Mouse (Mus musculus) CD4-positive naive resting alpha-beta T cell, adult 76 days (primary cell): ENCODE measurements around the gene Chst5. TPM values are rescaled to one million over a fixed set of nuclear protein-coding genes. Genes with fewer than 3 reads are reported as not detected.

Experiments used
- total RNA-seq: library from RNA; stranded (reverse); gene quantifications from one replicate; pipeline ENCODE4 v1.2.4, GENCODE M21; 2023

Chst5 gene
- total RNA-seq = not detected

DNA sequence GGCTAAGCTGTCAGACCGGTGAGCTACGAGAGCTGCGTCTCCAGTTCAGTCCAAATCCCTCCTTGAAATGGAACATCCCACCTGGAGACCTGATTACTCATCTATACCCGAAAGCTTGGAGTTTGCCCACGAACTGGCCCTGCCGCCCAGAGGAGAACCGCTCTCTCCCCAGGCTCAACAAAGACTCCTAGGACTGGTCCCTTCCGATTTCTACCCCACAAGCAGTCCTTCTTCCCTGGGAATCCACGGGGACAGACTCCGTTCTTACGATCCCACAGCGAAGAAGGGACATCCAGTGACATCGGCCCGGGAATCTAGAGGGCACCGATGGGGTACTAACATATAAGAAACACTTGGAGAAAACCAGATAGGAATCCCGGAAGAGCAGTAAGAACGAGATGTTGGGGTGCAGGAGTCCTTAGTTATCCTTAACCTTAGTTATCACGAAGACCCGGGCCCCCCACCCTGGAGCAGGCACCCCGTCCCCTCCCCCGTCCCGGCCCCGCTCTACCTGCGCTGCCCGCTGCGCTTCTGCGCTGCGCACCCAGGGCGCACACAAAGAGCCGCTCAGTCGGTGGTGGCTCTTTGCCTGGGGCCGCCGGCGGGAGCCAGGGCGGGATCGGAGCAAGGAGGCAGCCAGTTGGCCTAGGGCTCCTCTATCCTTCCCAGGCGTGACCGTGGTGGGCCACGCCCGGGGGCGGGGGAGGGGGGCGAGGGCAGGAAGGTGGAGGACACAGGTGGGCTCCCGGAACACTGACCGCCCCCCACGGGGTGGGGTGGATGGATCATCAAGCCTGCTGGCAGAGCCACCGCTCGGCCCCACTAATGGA is at the start of gene Chst5:
Chst5 (minus strand) TSS at position 827 of the 830 bp plus-strand sequence.

DNA sequence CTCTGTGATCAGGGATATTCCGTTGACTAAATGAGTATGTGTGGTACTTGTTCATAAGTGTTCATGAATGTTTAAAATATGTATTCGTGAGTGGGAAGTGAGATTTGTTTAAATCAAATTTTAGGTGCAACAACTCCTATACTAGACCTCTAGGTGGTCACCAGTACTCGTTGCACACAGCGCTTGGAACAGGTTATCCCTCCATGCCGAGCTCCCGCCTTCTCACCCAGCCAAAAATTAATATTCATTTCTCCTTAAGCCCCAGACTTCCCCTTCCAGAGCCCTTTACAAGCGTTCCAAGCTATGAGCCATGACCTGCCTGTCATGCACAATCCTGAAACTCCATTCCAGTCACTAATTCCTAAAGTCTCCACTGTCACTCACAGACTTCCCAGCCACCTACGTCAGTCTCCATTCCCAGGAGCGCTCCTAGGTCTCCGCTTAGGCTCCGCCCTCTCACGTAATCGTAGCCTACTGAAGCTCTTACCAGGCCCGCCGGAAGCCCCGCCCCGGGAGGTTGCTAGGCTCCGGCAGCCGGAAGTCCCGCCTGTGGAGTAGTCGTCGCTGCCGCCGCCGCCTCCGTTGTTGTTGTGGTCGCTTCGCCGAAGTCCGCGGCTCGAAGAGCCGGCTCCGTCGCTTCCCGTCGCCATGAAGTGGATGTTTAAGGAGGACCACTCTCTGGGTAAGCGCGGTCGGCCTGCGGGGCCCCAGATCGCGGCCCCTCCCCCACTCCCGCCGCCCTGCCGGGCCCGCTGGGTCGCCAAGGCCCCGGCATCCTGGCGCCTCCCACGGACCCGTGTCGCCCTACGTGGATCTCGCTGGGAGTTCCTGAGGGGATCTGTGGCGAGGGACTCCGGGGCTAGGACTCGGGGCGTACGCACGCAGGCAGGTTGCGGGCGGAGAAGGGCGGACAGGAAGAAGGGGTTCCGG is 30.2 kb upstream of the Chst5 start, which contains the start of gene Gabarapl2:
Gabarapl2 (plus strand) TSS at position 533 of the 930 bp plus-strand sequence.

DNA sequence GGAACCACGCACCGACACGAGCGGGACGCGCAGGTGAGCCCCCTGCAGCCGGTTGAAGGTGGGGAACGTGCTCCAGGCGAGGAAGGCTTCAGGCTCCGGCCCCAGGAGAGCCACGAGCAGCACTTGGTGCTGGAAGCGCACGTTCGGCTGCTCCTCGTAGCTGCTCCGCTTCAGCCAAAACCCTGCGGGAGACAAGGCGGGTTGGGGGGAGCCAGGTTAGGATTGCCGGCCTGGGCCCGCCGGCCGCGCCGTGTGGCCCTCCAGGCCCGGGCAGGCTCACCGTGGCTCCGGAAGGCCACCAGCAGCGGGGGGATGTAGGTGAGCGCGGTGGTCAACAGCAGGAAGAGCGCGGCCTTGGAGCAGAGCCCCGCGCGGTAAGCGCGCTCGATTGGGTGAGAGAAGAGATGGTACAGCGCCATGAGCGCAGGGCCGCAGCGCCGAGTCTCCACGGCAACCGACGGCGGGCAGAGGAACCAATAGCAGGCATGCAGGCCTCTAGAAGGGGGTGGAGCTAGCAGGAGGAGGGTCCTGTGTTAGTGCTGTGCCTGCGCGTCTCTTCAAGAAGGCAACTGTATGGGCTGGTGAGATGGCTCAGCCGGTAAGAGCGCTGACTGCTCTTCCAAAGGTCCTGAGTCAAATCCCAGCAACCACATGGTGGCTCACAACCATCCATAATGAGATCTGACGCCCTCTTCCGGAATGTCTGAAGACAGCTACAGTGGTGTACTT is 23.3 kb upstream of the Chst5 start, which contains the start of gene Tmem231:
Tmem231 (minus strand) TSS at position 534 of the 729 bp plus-strand sequence.

DNA sequence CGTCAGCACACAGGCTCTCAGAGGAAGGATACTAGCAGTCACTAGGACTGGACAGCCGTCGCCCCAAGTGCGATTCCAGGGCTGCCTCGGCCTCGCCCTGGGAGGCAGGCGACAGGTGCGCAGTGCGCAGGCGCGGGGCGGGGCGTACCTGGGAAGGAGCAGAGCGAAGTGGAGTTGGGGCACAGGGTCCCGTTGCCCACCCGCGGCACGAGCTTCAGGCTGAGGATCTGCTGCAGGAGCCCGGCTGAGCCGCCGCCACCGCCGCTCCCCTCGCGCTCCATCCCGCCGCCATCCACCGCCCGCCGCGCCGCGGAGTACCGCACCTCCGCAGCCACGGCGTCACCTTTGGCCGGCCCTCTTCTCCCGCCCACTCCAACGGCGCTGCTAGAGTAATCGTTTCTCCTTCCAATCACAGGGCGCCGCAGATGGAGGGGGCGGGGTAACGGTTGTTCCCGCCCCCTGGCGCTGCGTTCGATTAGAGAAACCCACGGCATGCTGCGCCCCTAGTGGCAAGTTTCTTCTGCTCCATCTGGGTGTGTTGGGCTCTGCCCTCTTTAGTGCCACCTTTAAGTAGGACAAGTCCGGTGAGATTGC is 33.8 kb downstream of the Chst5 start, which contains the start of gene Tmem170:
Tmem170 (minus strand) TSS at position 396 of the 594 bp plus-strand sequence.

DNA sequence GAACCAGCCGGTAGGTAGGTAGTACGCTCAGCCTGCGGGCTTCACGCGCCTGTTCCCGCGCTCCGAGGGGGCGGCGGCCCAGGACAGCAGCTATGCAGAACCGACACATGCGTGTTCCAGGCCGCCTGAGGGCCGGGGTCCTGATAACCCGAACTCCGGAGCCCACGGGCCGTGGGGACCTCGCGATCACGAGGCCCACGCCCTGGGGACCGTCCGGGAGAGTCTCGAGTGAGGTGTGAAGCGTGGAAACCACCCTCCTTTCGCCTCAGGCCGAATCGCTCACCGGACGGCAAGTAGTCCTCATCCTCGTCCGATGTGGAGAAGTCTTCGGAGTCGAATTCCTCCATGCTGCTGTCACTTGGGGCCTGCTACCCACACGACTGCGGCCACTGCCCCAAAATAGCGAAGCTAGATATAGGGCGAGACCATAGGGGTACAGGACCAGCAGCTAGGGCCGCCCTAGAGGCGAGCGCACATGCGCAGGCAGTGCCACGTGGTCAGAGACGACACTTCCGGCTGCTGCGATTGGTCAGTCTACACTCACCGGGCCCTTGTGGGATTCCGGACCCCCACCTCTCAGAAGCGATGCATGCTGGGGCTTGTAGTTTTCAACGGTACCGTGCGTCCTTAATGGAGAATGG is 56.3 kb downstream of the Chst5 start, which contains the start of gene Cfdp1:
Cfdp1 (minus strand) TSS at position 431 of the 641 bp plus-strand sequence.

Other genes starting within 250 kb of the Chst5 start
- gene Ctrb1, start 219.4 kb downstream of the Chst5 start, total RNA-seq = 1.8 TPM
- 0.44 TPM for gene Bcar1, start 166.6 kb downstream of the Chst5 start, total RNA-seq
- gene Cfdp1, start 56.2 kb downstream of the Chst5 start, total RNA-seq = 37.8 TPM
- 2.0 TPM for gene Tmem170, start 33.7 kb downstream of the Chst5 start, total RNA-seq
- gene Tmem231, start 23.4 kb upstream of the Chst5 start, total RNA-seq = 1.1 TPM
- gene Gabarapl2, start 30.3 kb upstream of the Chst5 start, total RNA-seq = 109 TPM
- gene Adat1, start 81.9 kb upstream of the Chst5 start, total RNA-seq = 3.3 TPM
- 64.5 TPM for gene Kars, start 100.9 kb upstream of the Chst5 start, total RNA-seq
- gene Terf2ip, start 101.0 kb upstream of the Chst5 start, total RNA-seq = 13.5 TPM
- gene Gm6793, start 104.6 kb upstream of the Chst5 start, total RNA-seq = not detected